Mouse (Mus musculus) cortical plate, adult 2 months (tissue): ENCODE measurements around the gene Dnajc13.

Experiments
- CTCF ChIP-seq: fragments of 200-500 bp; IDR thresholded peaks from 2 replicates; pipeline ENCODE4 v1.5.1; 2011; ENCODE audit warnings: mild to moderate bottlenecking, control low read depth, low read length; ENCODE audit not compliant: insufficient read depth; ENCODE audit errors: extremely low read depth
- POLR2A ChIP-seq: fragments of 200-500 bp; IDR thresholded peaks from 2 replicates; pipeline ENCODE4 v1.6.1; 2011; ENCODE audit warnings: mild to moderate bottlenecking, low read length, control low read depth; ENCODE audit not compliant: insufficient read depth; ENCODE audit errors: extremely low read depth

GRCm38 (mm10) chr9:104123101-104123500 lies 139.6 kb downstream of the Dnajc13 start:
- no peak for TF ChIP-seq CTCF
- no peak for TF ChIP-seq POLR2A
